Mouse (Mus musculus) lung, embryonic 15.5 days (tissue): ENCODE data around the gene Gm4787. TPM values are rescaled to one million over a fixed set of nuclear protein-coding genes. Genes with fewer than 3 reads are reported as not detected.

Experiments
- polyA plus RNA-seq: library from polyadenylated mRNA; unstranded; fragments of >200 nt; fragmentation: Nextera tagmentation; extraction: Ambion mirVana; gene quantifications from 2 replicates; pipeline ENCODE4 v1.2.1, GENCODE M21; 2015

Gene Gm4787
- polyA plus RNA-seq, 1 experiment from 2014 or later, result 0.17 TPM

Other genes with a start within 250 kb of the Gm4787 start
- gene Slc8a3, start 46.3 kb downstream of the Gm4787 start, polyA plus RNA-seq, result 0.47 and 0.55 TPM in 2 replicates
- gene Adam4, start 42.5 kb upstream of the Gm4787 start, polyA plus RNA-seq, result 0.44 and 0.49 TPM in 2 replicates
- gene Cox16, start 105.7 kb upstream of the Gm4787 start, polyA plus RNA-seq, result 115 and 126 TPM in 2 replicates
- 28.2 and 30.2 TPM in 2 replicates for gene Gm20498, start 153.4 kb upstream of the Gm4787 start, polyA plus RNA-seq
- gene Synj2bp, start 153.4 kb upstream of the Gm4787 start, polyA plus RNA-seq, result 33.7 and 35.9 TPM in 2 replicates
- 0.23 and 0.40 TPM in 2 replicates for gene Adam21, start 189.0 kb upstream of the Gm4787 start, polyA plus RNA-seq
- 55.7 and 66.1 TPM in 2 replicates for gene Med6, start 215.5 kb upstream of the Gm4787 start, polyA plus RNA-seq